Mouse (Mus musculus): ENCODE measurements around the gene Ncapd2.

GRCm38 (mm10) chr6:125234520-125234828 lies 43.0 kb upstream of the Ncapd2 start:
- TF ChIP-seq EP300 (IDR thresholded peaks at IDR 0.05; ENCODE audit: low read depth) (no peak), CTCF (IDR thresholded peaks at IDR 0.05; ENCODE audit: low read depth) (no peak)

Data from heart, postnatal 0 days (tissue).